8 mouse cellular contexts compared by ENCODE assay signal in genomic region chr12:79613061-79613788, GRCm38 (mm10).
DNase-seq lines count a peak whose midpoint lies in the region; ATAC-seq and TF ChIP-seq lines count a peak whose summit lies in the region.

No protein-coding gene starts in this region.

- intact Hi-C loops in heart, postnatal 25 days (cut with DNase I) = loop anchor here (2.0 to 5.0 kb wide), 5 partner anchors 224 to 498 kb away; no protein-coding TSS in a partner anchor

- no peak for TF ChIP-seq CTCF in liver, postnatal 0 days (IDR thresholded peaks at IDR 0.05; ENCODE audit: low read depth)

- H3K9me3 ChIP-seq in embryonic facial prominence, embryonic 12.5 days = no peaks in the 10 kb centered on the region
- no peaks in the 10 kb centered on the region for H3K9me3 ChIP-seq in hindbrain, embryonic 16.5 days (ENCODE audit: control insufficient read depth, low read length)
- H3K9me3 ChIP-seq in liver, postnatal 0 days (ENCODE audit: low read length) = no peaks in the 10 kb centered on the region

- H3K4me3 ChIP-seq in embryonic facial prominence, embryonic 12.5 days = no peak overlapping the region
- H3K4me3 ChIP-seq in hindbrain, embryonic 16.5 days (ENCODE audit: low read length) = no peak overlapping the region
- H3K4me3 ChIP-seq in liver, postnatal 0 days (ENCODE audit: low read depth, low read length) = no peak overlapping the region

- no peak for TF ChIP-seq EP300 in liver, postnatal 0 days (IDR thresholded peaks at IDR 0.05; ENCODE audit: low read depth)

- DNase-seq in heart, adult 11 months = peak; percentile 82
- DNase-seq in heart, postnatal 25 days (ENCODE audit: low spot score) = no peak
- DNase-seq in liver, postnatal 0 days = peak; percentile 36
- DNase-seq in natural killer cell, adult 2 months (ENCODE audit: low spot score in 2 of 2) = no peak
- DNase-seq in thymus, adult 18-20 months = no peak

- peak overlapping the region; percentile 86 for H3K27ac ChIP-seq in embryonic facial prominence, embryonic 12.5 days
- H3K27ac ChIP-seq in hindbrain, embryonic 16.5 days (ENCODE audit: low read depth, low read length) = peak overlapping the region; percentile 61
- peak overlapping the region; percentile 92 for H3K27ac ChIP-seq in liver, postnatal 0 days (ENCODE audit: low read depth)

- H3K4me1 ChIP-seq in embryonic facial prominence, embryonic 12.5 days = peaks cover 43% of the 10 kb centered on the region
- H3K4me1 ChIP-seq in hindbrain, embryonic 16.5 days (ENCODE audit: control insufficient read depth, insufficient read depth, low read depth, low read length) = peaks cover 8% of the 10 kb centered on the region
- peaks cover 35% of the 10 kb centered on the region for H3K4me1 ChIP-seq in liver, postnatal 0 days (ENCODE audit: insufficient read depth)

- H3K27me3 ChIP-seq in embryonic facial prominence, embryonic 12.5 days = no peaks in the 10 kb centered on the region
- H3K27me3 ChIP-seq in hindbrain, embryonic 16.5 days (replicated peaks; ENCODE audit: control insufficient read depth, insufficient read depth, low read length) = no peaks in the 10 kb centered on the region
- H3K27me3 ChIP-seq in liver, postnatal 0 days (ENCODE audit: insufficient read depth, low read length) = no peaks in the 10 kb centered on the region

- WGBS in embryonic facial prominence, embryonic 12.5 days = 83% methylated on average over 8 of the region's 8 CpGs
- 70% methylated on average over 8 of the region's 8 CpGs for WGBS in hindbrain, embryonic 16.5 days
- 84% methylated on average over 8 of the region's 8 CpGs for WGBS in liver, postnatal 0 days (ENCODE audit: insufficient replicate concordance)

- H3K36me3 ChIP-seq in embryonic facial prominence, embryonic 12.5 days = no peaks in the 10 kb centered on the region
- no peaks in the 10 kb centered on the region for H3K36me3 ChIP-seq in hindbrain, embryonic 16.5 days (ENCODE audit: control insufficient read depth, insufficient read depth, low read length)
- H3K36me3 ChIP-seq in liver, postnatal 0 days (replicated peaks; ENCODE audit: insufficient read depth, low read length) = no peaks in the 10 kb centered on the region

- peak; percentile 66 for ATAC-seq in CD4-positive, CD25-positive, alpha-beta regulatory T cell, adult 4 months
- no peak; the same call in 1 of the 2 replicates for ATAC-seq in embryonic facial prominence, embryonic 12.5 days (ENCODE audit: insufficient number of reproducible peaks, insufficient read depth, low FRiP score, low TSS enrichment)
- ATAC-seq in hindbrain, embryonic 16.5 days = peak; percentile 84; the same call in 1 of the 2 replicates
- ATAC-seq in liver, postnatal 0 days = no peak

- H3K9ac ChIP-seq in embryonic facial prominence, embryonic 12.5 days = no peak overlapping the region
- no peak overlapping the region for H3K9ac ChIP-seq in hindbrain, embryonic 16.5 days (ENCODE audit: low read depth, low read length)
- H3K9ac ChIP-seq in liver, postnatal 0 days (replicated peaks) = no peak overlapping the region

- no peak overlapping the region for H3K4me2 ChIP-seq in embryonic facial prominence, embryonic 12.5 days (replicated peaks)
- no peak overlapping the region for H3K4me2 ChIP-seq in hindbrain, embryonic 16.5 days (ENCODE audit: low read length)
- no peak overlapping the region for H3K4me2 ChIP-seq in liver, postnatal 0 days (ENCODE audit: low read depth, low read length)

Comparison
In these comparisons a context has a peak if more than half of its experiments do, and no peak if none do; other contexts are left out.
1. DNase-seq: peak in heart, adult 11 months (single experiment) and liver, postnatal 0 days (single experiment); none in heart, postnatal 25 days (single experiment), natural killer cell, adult 2 months (0 of 2) and thymus, adult 18-20 months (0 of 2).
2. ATAC-seq: peak in CD4-positive, CD25-positive, alpha-beta regulatory T cell, adult 4 months (single experiment) and hindbrain, embryonic 16.5 days (single experiment); none in embryonic facial prominence, embryonic 12.5 days (single experiment) and liver, postnatal 0 days (single experiment).
3. Peak in every context shown above with its lines, with median percentiles within 50 percentile points of each other: H3K27ac ChIP-seq.